Mouse (Mus musculus) liver, adult 2 months (tissue): ENCODE results near the gene D16Ertd472e. TPM values are rescaled to one million over a fixed set of nuclear protein-coding genes. Genes with fewer than 3 reads are reported as not detected.
"Not testable (repeated sequence)": the region's sequence is repeated elsewhere in the genome, so short reads cannot be mapped to it uniquely, and the experiment has no call there.

ENCODE experiments used
- DNase-seq: peaks from one replicate; pipeline ENCODE4 v3.0.0-alpha.2; 2011; ENCODE audit warnings: low read depth, low spot score; ENCODE audit errors: extremely low read depth
- H3K27ac ChIP-seq: fragments of 200-500 bp; replicated peaks from 2 replicates; pipeline ENCODE4 v1.5.1; 2012; ENCODE audit warnings: low read depth, mild to moderate bottlenecking, control low read depth, inconsistent platforms, low read length; ENCODE audit not compliant: insufficient read depth
- H3K27me3 ChIP-seq: fragments of 200-500 bp; 2 replicates; pipeline ENCODE4 v1.6.1; 2012; ENCODE audit warnings: mild to moderate bottlenecking, moderate library complexity, low read length, inconsistent platforms; ENCODE audit not compliant: control insufficient read depth, insufficient read depth
- H3K36me3 ChIP-seq: fragments of 200-500 bp; 2 replicates; pipeline ENCODE4 v1.6.1; 2012; ENCODE audit warnings: low read length, inconsistent platforms; ENCODE audit not compliant: control insufficient read depth, insufficient read depth
- H3K4me1 ChIP-seq: fragments of 200-500 bp; 2 replicates; pipeline ENCODE4 v1.6.1; 2011; ENCODE audit warnings: low read length; ENCODE audit not compliant: control insufficient read depth, insufficient read depth
- H3K4me3 ChIP-seq: fragments of 200-500 bp; 2 replicates; pipeline ENCODE4 v1.5.1; 2011; ENCODE audit warnings: low read depth, mild to moderate bottlenecking, control low read depth, low read length, moderate library complexity; ENCODE audit not compliant: insufficient read depth
- H3K79me2 ChIP-seq: fragments of 200-500 bp; 2 replicates; pipeline ENCODE4 v1.6.1; 2012; ENCODE audit warnings: inconsistent platforms, mild to moderate bottlenecking, low read length, moderate library complexity; ENCODE audit not compliant: control insufficient read depth, insufficient read depth
- H3K9ac ChIP-seq: fragments of 200-500 bp; 2 replicates; pipeline ENCODE4 v1.6.1; 2012; ENCODE audit warnings: low read depth, mild to moderate bottlenecking, control low read depth, inconsistent platforms, low read length
- CTCF ChIP-seq: fragments of 200-500 bp; IDR thresholded peaks from 2 replicates; pipeline ENCODE4 v1.5.1; 2011; ENCODE audit warnings: low read depth, low read length, control low read depth
- POLR2A ChIP-seq: fragments of 200-500 bp; IDR thresholded peaks from 2 replicates; pipeline ENCODE4 v1.6.1; 2011; ENCODE audit warnings: low read length, control low read depth; ENCODE audit not compliant: insufficient read depth; ENCODE audit errors: extremely low read depth
- WGBS: fragments of 180-500 bp; shearing (Covaris S2); methylation state at CpG from one replicate; pipeline ENCODE4 v1.1.7; 2018; 5-methylcytosine and 5-hydroxymethylcytosine counted together
- polyA plus RNA-seq: library from polyadenylated mRNA; depleted of rRNA; stranded (reverse); fragments of >200 nt; gene quantifications from 2 replicates; pipeline ENCODE4 v1.2.3, GENCODE M21; 2012; rRNA removed
- total RNA-seq: library from RNA; depleted of rRNA; stranded (reverse); fragments of >200 nt; gene quantifications from 2 replicates; pipeline ENCODE4 v1.2.3, GENCODE M21; 2014; rRNA removed

The D16Ertd472e gene
- total and polyA plus RNA-seq, 2 experiments, result 3.6 to 6.1 TPM

DNA sequence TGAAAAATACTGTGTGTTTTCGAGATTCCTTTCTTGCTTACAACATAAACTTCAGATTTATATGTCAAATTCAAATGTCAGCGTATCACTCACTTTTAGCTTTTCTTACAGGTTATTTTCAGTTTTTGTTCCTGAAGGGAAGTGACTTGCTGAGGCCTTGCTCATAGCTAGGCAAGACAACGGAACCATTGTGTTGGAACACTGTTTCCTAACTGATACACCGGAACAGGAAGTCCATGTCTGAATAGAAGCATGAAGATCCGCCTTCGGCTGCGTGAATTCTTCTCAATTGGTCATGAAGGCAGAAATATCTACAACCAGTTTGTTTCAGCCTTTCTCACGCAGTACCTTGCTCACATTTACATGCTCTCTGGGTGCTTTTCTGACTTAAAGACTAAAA is 65.0 kb downstream of the D16Ertd472e start:
- Histone ChIP-seq H3K36me3 (no peaks in the 10 kb centered on the region), H3K79me2 (no peaks in the 10 kb centered on the region), H3K4me3 (no peak overlapping the region), H3K4me1 (no peaks in the 10 kb centered on the region), H3K27ac (no peak overlapping the region), H3K9ac (no peak overlapping the region), H3K27me3 (no peaks in the 10 kb centered on the region)
- TF ChIP-seq CTCF (no peak), POLR2A (no peak)
- 79% methylated on average over 8 of the region's 8 CpGs for WGBS
- no peak for DNase-seq

DNA sequence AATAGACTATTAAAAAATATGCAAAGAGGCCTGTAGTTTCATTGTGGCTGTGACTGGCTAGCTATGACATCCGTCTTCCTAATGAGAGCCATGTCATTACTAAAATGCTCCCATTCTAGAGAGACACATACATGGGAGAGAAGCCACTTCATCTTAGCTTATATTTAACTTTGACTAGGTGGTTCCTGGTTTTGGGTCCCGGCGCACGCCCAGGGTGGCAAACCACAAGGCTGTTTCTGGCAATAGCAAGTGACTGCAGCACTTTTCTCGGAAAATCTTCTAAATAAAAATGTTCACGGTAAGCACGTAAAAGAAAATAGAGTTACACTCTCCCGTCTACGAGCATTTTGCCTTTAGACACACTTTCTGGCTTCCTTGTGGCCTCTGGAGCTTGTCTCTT is 74.0 kb downstream of the D16Ertd472e start:
- Histone ChIP-seq H3K27ac (no peak overlapping the region), H3K36me3 (no peaks in the 10 kb centered on the region), H3K27me3 (no peaks in the 10 kb centered on the region), H3K4me3 (no peak overlapping the region), H3K4me1 (no peaks in the 10 kb centered on the region), H3K79me2 (no peaks in the 10 kb centered on the region), H3K9ac (no peak overlapping the region)
- TF ChIP-seq CTCF, result no peak
- no peak for TF ChIP-seq POLR2A
- DNase-seq, result no peak
- 92% methylated on average over 9 of the region's 9 CpGs for WGBS

DNA sequence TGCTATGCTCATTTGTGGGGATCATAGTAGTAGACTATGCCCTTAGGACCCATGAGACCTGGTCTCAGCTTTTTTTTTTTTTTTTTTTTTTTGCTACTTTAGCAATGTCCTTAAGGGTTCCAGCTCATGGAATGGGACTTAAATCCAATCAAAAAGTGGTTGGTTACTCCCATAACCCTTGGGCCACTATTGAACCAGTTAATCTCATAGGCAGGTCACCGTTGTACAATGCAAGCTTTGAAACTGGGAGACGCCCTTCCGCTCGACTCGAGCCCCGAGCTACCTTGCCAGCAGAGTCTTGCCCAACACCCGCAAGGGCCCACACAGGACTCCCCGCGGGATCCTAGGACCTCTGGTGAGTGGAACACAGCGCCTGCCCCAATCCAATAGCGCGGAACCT is 83.8 kb downstream of the D16Ertd472e start:
- WGBS, result 94% methylated on average over 12 of the region's 12 CpGs
- not testable (repeated sequence) for H3K9ac ChIP-seq, H3K27ac ChIP-seq, H3K4me3 ChIP-seq, DNase-seq, H3K4me1 ChIP-seq, H3K79me2 ChIP-seq, H3K27me3 ChIP-seq, H3K36me3 ChIP-seq

- H3K9ac ChIP-seq, result no peak overlapping the region
- no peaks in the 10 kb centered on the region for H3K79me2 ChIP-seq
- no peaks in the 10 kb centered on the region for H3K27me3 ChIP-seq
- TF ChIP-seq CTCF, result no peak
- TF ChIP-seq POLR2A, result no peak
- H3K27ac ChIP-seq, result no peak overlapping the region
- no peak overlapping the region for H3K4me3 ChIP-seq
- WGBS, result 35% methylated on average over 5 of the region's 5 CpGs
- peaks cover 2% of the 10 kb centered on the region for H3K4me1 ChIP-seq
- peak; percentile 76 for DNase-seq
- H3K36me3 ChIP-seq, result no peaks in the 10 kb centered on the region
Measured at GRCm38 (mm10) chr16:78490779-78491178, 85.7 kb downstream of the D16Ertd472e start.

Other genes with a start within 250 kb of the D16Ertd472e start
- gene Btg3, start 199.5 kb downstream of the D16Ertd472e start, total RNA-seq, result 1.5 and 1.9 TPM in 2 replicates
- gene Btg3, start 199.5 kb downstream of the D16Ertd472e start, polyA plus RNA-seq, result 0.17 and 0.73 TPM in 2 replicates